ENCODE assay signal across 14 mouse cellular contexts in genomic region chr8:91996305-91997022, GRCm38 (mm10).
A peak's percentile ranks its signal among the peaks of the same experiment; 100 is the strongest.
DNase-seq lines count a peak whose midpoint lies in the region; ATAC-seq lines count a peak whose summit lies in the region.
"Had no signal": no experiment of that assay in that cellular context is flagged by ENCODE, and none has a peak within 500 bp of the region (broad histone marks: within the 10 kb centered on the region; RNA-seq: fewer than 3 reads in every experiment).

No protein-coding gene starts in this region.

- H3K4me3 ChIP-seq in limb, embryonic 12.5 days (replicated peaks), result no peak overlapping the region
- H3K4me3 ChIP-seq in limb, embryonic 10.5 days, result no peak overlapping the region
- no peak overlapping the region for H3K4me3 ChIP-seq in forebrain, embryonic 11.5 days (ENCODE audit: low read depth, low read length)
- H3K4me3 ChIP-seq in midbrain, embryonic 11.5 days (ENCODE audit: low read depth, low read length), result no peak overlapping the region
- H3K4me3 ChIP-seq: hindbrain, embryonic 15.5 days; left cerebral cortex, adult 2 months; lung, embryonic 15.5 days had no signal

- DNase-seq in limb, embryonic 10.5 days (ENCODE audit: low spot score), result no peak
- DNase-seq in forebrain, embryonic 11.5 days (ENCODE audit: low spot score), result no peak
- peak; percentile 96 for DNase-seq in midbrain, embryonic 11.5 days (ENCODE audit: low spot score, missing footprints)
- no peak for DNase-seq in cerebellum, adult 18-20 months
- no peak for DNase-seq in right cerebral cortex, postnatal 36 days (ENCODE audit: low spot score in 2 of 2)
- no peak for DNase-seq in left cerebral cortex, adult 11 months (ENCODE audit: low spot score)
- DNase-seq: adrenal gland, postnatal 10 days; gastrocnemius, postnatal 10 days; kidney, adult 2 months had no signal

- WGBS in limb, embryonic 12.5 days, result 26% methylated on average over 10 of the region's 10 CpGs
- 29% methylated on average over 10 of the region's 10 CpGs for WGBS in limb, embryonic 10.5 days
- 5% methylated on average over 10 of the region's 10 CpGs for WGBS in forebrain, embryonic 11.5 days
- 8% methylated on average over 10 of the region's 10 CpGs for WGBS in midbrain, embryonic 11.5 days

- peaks cover 23% of the 10 kb centered on the region for H3K4me1 ChIP-seq in limb, embryonic 12.5 days (replicated peaks)
- peaks cover 47% of the 10 kb centered on the region for H3K4me1 ChIP-seq in limb, embryonic 10.5 days
- H3K4me1 ChIP-seq in forebrain, embryonic 11.5 days (replicated peaks; ENCODE audit: control insufficient read depth, insufficient read depth, low read length), result peaks cover 21% of the 10 kb centered on the region
- H3K4me1 ChIP-seq in midbrain, embryonic 11.5 days (ENCODE audit: control insufficient read depth, insufficient read depth, low read length), result peaks cover 57% of the 10 kb centered on the region

- peak; percentile 20; the same call in 1 of the 2 replicates for ATAC-seq in limb, embryonic 12.5 days (ENCODE audit: insufficient number of reproducible peaks, insufficient read depth, low FRiP score, low TSS enrichment, low read depth)
- peak; percentile 70 for ATAC-seq in forebrain, embryonic 11.5 days (replicated peaks; ENCODE audit: low FRiP score)
- peak; percentile 74 for ATAC-seq in midbrain, embryonic 11.5 days (ENCODE audit: low FRiP score)

- H3K27me3 ChIP-seq in limb, embryonic 12.5 days, result peaks cover 99% of the 10 kb centered on the region
- H3K27me3 ChIP-seq in limb, embryonic 10.5 days (ENCODE audit: low read depth, poor library complexity, severe bottlenecking), result peaks cover 100% of the 10 kb centered on the region
- peaks cover 75% of the 10 kb centered on the region for H3K27me3 ChIP-seq in forebrain, embryonic 11.5 days (ENCODE audit: control insufficient read depth, insufficient read depth, low read length)
- H3K27me3 ChIP-seq in midbrain, embryonic 11.5 days (ENCODE audit: control insufficient read depth, insufficient read depth, low read length), result 0 out of 2 replicates have a peak, but pooled peaks cover 2% of the 10 kb centered on the region
- H3K27me3 ChIP-seq: hindbrain, embryonic 15.5 days had no signal

- H3K4me2 ChIP-seq in limb, embryonic 12.5 days, result no peak overlapping the region
- H3K4me2 ChIP-seq in forebrain, embryonic 11.5 days (ENCODE audit: low read depth, low read length, severe bottlenecking), result no peak overlapping the region
- H3K4me2 ChIP-seq in midbrain, embryonic 11.5 days, result peak overlapping the region; percentile 33; the same call in 1 of the 2 replicates
- H3K4me2 ChIP-seq: hindbrain, embryonic 15.5 days; liver, embryonic 11.5 days; lung, embryonic 15.5 days had no signal

- no peaks in the 10 kb centered on the region for H3K36me3 ChIP-seq in limb, embryonic 12.5 days
- no peaks in the 10 kb centered on the region for H3K36me3 ChIP-seq in limb, embryonic 10.5 days
- H3K36me3 ChIP-seq in forebrain, embryonic 11.5 days (ENCODE audit: control insufficient read depth, insufficient read depth, low read length), result no peaks in the 10 kb centered on the region
- no peaks in the 10 kb centered on the region for H3K36me3 ChIP-seq in midbrain, embryonic 11.5 days (ENCODE audit: control insufficient read depth, insufficient read depth, low read length)
- H3K36me3 ChIP-seq: hindbrain, embryonic 15.5 days; lung, embryonic 15.5 days had no signal

- peaks cover 10% of the 10 kb centered on the region; the same call in 1 of the 2 replicates for H3K9me3 ChIP-seq in limb, embryonic 12.5 days
- H3K9me3 ChIP-seq in limb, embryonic 10.5 days (replicated peaks), result no peaks in the 10 kb centered on the region
- peaks cover 3% of the 10 kb centered on the region; the same call in 1 of the 2 replicates for H3K9me3 ChIP-seq in forebrain, embryonic 11.5 days (ENCODE audit: control insufficient read depth, low read length)
- H3K9me3 ChIP-seq in midbrain, embryonic 11.5 days (ENCODE audit: control insufficient read depth, low read length), result no peaks in the 10 kb centered on the region; the same call in 1 of the 2 replicates
- H3K9me3 ChIP-seq: hindbrain, embryonic 15.5 days; lung, embryonic 15.5 days had no signal

- no peak overlapping the region for H3K9ac ChIP-seq in limb, embryonic 12.5 days (replicated peaks)
- no peak overlapping the region for H3K9ac ChIP-seq in forebrain, embryonic 11.5 days (ENCODE audit: low read length)
- H3K9ac ChIP-seq in midbrain, embryonic 11.5 days (ENCODE audit: low read length), result peak overlapping the region; percentile 17; the same call in 1 of the 2 replicates
- H3K9ac ChIP-seq: hindbrain, embryonic 15.5 days; lung, embryonic 15.5 days had no signal

- no peak overlapping the region for H3K27ac ChIP-seq in limb, embryonic 12.5 days
- no peak overlapping the region for H3K27ac ChIP-seq in limb, embryonic 10.5 days
- no peak overlapping the region for H3K27ac ChIP-seq in forebrain, embryonic 11.5 days (ENCODE audit: low read depth, low read length)
- H3K27ac ChIP-seq in midbrain, embryonic 11.5 days (ENCODE audit: low read depth, low read length), result peak overlapping the region; percentile 89
- H3K27ac ChIP-seq: hindbrain, embryonic 15.5 days; left cerebral cortex, adult 2 months; lung, embryonic 15.5 days had no signal

Comparison
In these comparisons a context has a peak if more than half of its experiments do, and no peak if none do; other contexts are left out.
1. ATAC-seq: peak in every context shown above with its lines; median percentile 74 in midbrain, embryonic 11.5 days; 70 in forebrain, embryonic 11.5 days; 20 in limb, embryonic 12.5 days.